Mouse (Mus musculus): ENCODE results near the gene Ptpn20.

The Ptpn20 gene

DNA sequence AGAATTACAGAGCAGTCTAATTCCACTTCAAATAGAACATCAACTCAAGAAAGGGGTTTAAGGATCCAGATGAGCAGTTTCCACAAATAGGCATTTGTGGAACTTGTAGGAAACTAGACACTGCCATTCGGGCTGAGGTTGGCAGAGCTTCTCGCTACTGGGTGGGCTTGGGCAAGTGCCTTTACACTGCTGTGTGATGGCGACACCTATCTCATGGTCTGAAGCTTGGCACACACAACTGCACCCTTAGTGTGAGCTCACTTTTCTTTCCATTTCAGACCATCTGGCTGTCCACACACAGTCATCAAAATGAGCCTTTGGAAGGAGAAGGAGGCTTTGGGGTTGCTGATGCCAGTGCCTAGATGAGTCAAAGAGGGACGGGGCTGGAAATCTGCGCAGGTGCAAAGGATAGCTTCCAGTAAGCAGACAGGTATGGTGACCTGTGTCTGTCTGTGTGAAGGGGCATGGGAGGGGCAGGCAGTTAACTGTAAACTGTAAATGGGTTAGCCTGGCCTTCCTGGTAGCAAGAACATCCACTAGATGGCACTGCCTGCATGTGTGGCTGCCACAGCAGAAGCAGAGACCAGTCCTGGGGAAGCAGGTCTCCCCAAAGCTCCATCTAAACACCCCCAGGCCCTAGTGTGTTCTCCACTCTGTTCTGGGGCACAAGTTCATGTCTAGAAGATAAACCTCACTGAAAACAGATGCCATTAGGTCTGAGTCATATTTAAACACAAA, 84.5 kb downstream of the Ptpn20 start:
- DNase-seq (ENCODE audit: low read depth, low spot score), result no peak

DNA sequence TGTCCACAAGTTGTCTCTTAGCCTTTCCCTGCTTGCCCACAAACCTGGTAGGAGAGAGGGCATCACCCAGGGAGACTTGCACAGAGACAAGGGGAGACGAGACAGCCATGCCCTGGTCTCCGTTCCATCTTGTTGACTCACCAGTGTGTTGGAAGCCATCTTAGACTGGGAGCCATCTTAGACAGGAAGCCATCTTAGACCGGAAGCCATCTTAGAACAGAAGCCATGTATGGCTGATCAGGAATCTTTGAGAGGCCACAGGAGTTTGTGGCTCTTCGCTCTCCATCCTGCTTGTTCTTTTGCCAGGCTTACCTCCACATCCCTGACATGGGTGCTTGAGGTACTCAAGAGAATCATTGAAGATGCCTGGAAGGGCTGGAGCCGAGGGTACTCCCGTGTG, 89.0 kb downstream of the Ptpn20 start:
- no peak for DNase-seq (ENCODE audit: low read depth, low spot score)

DNA sequence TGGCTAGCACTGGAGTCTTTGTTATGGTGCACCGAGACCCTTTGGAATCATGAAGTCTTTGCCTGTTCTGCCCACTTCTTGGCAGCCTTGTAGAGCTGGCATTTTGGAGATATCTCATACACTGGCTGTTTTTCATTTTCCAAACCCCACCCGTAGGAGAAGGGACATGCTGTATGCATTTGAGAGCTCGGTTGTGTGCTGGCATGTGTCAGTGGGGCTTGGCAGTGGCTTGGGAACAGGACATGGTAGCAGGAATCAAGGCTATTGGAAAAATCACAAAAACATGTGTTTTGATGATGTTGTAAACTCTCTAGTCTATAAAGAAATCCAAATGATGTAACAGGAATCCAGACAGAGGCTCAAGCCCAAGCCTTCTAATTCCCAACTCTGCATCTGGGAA, 89.7 kb downstream of the Ptpn20 start:
- no peak for DNase-seq (ENCODE audit: low read depth, low spot score)

DNA sequence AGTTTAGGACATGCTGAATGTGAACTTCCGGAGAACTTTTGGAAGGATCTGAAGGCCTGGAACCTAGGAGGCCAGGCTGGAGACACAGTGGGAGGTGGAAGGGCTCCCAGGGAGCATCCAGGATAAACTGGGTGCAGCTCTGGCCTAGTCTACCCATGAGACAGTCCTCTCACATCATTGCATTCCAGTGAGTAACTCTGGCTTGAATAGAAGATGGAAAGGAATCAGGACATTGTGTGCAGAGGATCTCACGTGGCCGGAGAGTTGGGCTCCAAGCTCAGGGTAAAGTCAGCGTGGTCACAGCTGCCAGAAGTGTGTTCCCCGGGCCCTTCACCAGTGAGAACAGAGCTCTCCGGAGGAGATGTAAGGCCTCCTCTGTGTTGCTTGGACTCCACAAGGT, 91.6 kb downstream of the Ptpn20 start:
- no peak for DNase-seq (ENCODE audit: low read depth, low spot score)

DNA sequence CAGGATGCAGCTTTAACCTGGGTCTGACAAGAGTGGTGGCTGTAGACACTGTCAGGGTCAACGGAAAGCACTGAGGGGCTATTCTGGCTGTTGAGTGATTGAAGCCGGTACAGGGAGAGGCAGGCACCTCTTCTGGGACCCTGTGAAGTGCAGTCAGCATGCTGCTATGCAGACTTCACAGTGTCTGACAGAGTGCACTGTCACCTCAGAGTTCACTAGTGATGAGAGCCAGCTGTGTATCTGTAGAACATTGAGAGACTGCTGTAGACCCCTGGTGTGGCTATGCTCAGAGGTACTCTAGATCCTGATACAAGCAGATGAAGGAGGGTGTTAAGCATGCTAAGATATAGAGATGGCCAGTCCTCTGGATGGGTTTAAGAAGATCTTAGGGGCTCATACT, 93.8 kb downstream of the Ptpn20 start:
- DNase-seq (ENCODE audit: low read depth, low spot score), result no peak

DNA sequence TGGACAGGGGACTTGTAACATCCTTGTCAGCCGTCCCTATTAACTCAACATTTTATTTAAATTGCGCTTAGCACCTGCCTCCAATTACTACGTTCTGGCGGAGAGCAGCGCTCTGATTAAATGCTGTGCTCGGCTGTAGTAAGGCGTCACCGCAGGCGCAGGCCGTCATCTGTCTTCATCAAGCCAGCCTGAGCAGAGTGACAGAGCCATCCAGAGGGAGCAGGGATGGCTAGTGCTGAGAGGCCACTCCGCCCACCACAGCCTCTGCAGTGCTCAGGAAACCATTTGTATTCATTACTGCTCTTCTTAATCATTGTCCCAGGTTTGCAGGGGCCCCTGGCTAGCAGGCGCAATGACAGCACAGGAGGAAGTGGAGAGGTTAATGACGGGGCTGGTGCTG, 94.7 kb downstream of the Ptpn20 start:
- no peak for DNase-seq (ENCODE audit: low read depth, low spot score)

DNA sequence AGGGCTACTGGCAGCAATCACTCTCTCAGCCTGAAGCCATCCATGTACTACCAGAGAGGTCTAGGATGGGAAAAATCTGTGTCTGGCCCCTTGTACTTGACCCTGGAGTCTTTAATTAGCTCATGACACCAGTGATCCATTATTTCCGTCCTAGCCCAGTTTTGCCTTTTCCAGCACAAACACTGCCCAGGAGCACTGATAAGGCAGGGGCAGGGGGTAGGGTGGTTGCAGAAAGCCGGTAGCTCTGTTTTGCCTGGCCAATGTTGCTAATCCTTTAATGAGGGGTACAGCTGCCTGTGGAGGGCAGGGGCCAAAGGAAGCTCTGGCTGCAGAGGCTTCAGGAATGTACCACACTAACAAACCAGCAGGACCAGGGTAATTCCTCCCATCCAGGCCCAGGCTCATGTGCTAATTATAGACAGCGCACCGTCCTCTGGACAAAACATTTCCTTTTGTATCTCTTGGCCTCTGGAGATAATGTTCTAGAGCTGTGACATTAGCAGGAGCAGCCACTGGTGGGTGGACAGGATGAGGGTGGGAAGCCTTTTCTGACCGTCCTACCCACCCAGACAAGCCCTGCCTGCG, 98.5 kb downstream of the Ptpn20 start:
- DNase-seq (ENCODE audit: low read depth, low spot score), result no peak

DNA sequence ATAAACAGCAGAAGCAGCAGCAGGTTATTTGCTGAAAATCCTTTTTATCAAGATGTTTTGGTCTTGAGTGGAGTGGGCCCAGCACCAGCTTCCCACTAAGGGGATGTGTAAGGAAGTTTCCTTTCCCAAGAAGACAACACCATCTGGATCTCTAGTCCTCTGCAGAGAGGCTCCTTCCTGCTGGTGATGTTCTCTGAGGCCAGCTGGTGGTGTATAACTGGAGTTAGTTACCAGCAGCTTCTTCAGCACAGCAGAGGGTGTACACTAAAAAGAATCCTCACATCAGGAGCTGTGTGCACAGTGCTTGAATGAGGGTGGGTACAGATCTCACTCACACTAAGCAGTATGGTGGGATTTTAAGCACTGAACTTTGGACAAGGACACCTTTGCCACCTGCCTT, 100.0 kb downstream of the Ptpn20 start:
- DNase-seq (ENCODE audit: low read depth, low spot score), result no peak
